Mouse (Mus musculus) CH12.LX (cell line): ENCODE data around the gene Zc3h8. TPM values are rescaled to one million over a fixed set of nuclear protein-coding genes. Genes with fewer than 3 reads are reported as not detected.

Experiments used
- DNase-seq: peaks from one replicate; pipeline ENCODE4 v3.0.0-alpha.2; 2013; ENCODE audit errors: extremely low read depth
- H3K27ac ChIP-seq: 2 replicates; pipeline ENCODE4 v1.5.1; 2012; ENCODE audit warnings: low read depth, mild to moderate bottlenecking, control low read depth, moderate library complexity; ENCODE audit not compliant: insufficient read depth
- H3K27me3 ChIP-seq: replicated peaks from 2 replicates; pipeline ENCODE3; 2012; ENCODE audit warnings: inconsistent platforms
- H3K36me3 ChIP-seq, 2 experiments: replicated peaks in 1 of 2; 2 replicates each; pipeline versions ENCODE3 to v1.6.1; 2012; ENCODE audit warnings: inconsistent platforms in 1 of 2, low read length in 1 of 2, mild to moderate bottlenecking in 1 of 2, mixed read lengths in 1 of 2, moderate library complexity in 1 of 2; ENCODE audit not compliant: control insufficient read depth in 1 of 2, insufficient read depth in 1 of 2
- H3K4me1 ChIP-seq, 2 experiments: 2 replicates each; pipeline ENCODE4 v1.6.1; 2012; ENCODE audit warnings: inconsistent platforms in 1 of 2, moderate library complexity in 1 of 2; ENCODE audit not compliant: insufficient read depth in 2 of 2, control insufficient read depth in 1 of 2
- H3K4me2 ChIP-seq: 2 replicates; pipeline ENCODE4 v1.6.1; 2012; ENCODE audit warnings: low read depth, mild to moderate bottlenecking, control low read depth; ENCODE audit not compliant: poor library complexity, insufficient read depth, severe bottlenecking
- H3K4me3 ChIP-seq, 3 experiments: fragments of 150-350 bp in 1 of 3; sonication (generic) in 1 of 3; replicated peaks in 1 of 3; 2 replicates each; pipeline versions ENCODE3 to v1.5.1; 2011 to 2012; ENCODE audit warnings: low read depth in 2 of 3, low read length in 2 of 3, mild to moderate bottlenecking in 2 of 3, moderate library complexity in 2 of 3, control low read depth in 1 of 3, improper control_type of control experiment in 1 of 3, inconsistent platforms in 1 of 3, mixed read lengths in 1 of 3; ENCODE audit not compliant: poor library complexity in 1 of 3
- H3K79me2 ChIP-seq: replicated peaks from 2 replicates; pipeline ENCODE4 v1.6.1; 2012; ENCODE audit warnings: mild to moderate bottlenecking, moderate library complexity; ENCODE audit not compliant: control insufficient read depth, poor library complexity, insufficient read depth, severe bottlenecking; ENCODE audit errors: extremely low read depth
- H3K9ac ChIP-seq: 2 replicates; pipeline ENCODE4 v1.6.1; 2012; ENCODE audit warnings: low read depth, mild to moderate bottlenecking, control low read depth, moderate library complexity; ENCODE audit not compliant: insufficient read depth
- H3K9me3 ChIP-seq: replicated peaks from 2 replicates; pipeline ENCODE3; 2012; ENCODE audit warnings: low read length, inconsistent platforms, mixed read lengths
- CTCF ChIP-seq, 2 experiments: IDR thresholded peaks in 1 of 2; conservative IDR thresholded peaks in 1 of 2; 2 replicates each; pipeline ENCODE4 v1.5.1; 2011 to 2012; ENCODE audit warnings: low read depth in 2 of 2, low read length in 2 of 2, improper control_type of control experiment in 1 of 2, inconsistent platforms in 1 of 2, mild to moderate bottlenecking in 1 of 2, moderate library complexity in 1 of 2
- E2F4 ChIP-seq: IDR thresholded peaks from 2 replicates; pipeline ENCODE4 v1.6.1; 2011; ENCODE audit warnings: low read depth, low read length, improper control_type of control experiment; ENCODE audit not compliant: insufficient replicate concordance
- ETS1 ChIP-seq: conservative IDR thresholded peaks from 2 replicates; pipeline ENCODE4 v1.6.1; 2012; ENCODE audit warnings: low read depth, mild to moderate bottlenecking, inconsistent platforms, low read length, improper control_type of control experiment, moderate library complexity
- GABPA ChIP-seq: IDR thresholded peaks from 2 replicates; pipeline ENCODE4 v1.6.1; 2012; ENCODE audit warnings: low read depth, low read length, improper control_type of control experiment, inconsistent platforms; ENCODE audit not compliant: insufficient replicate concordance
- JUN ChIP-seq: IDR thresholded peaks from 2 replicates; pipeline ENCODE4 v1.6.1; 2011; ENCODE audit warnings: low read depth, mild to moderate bottlenecking, low read length, improper control_type of control experiment, moderate library complexity; ENCODE audit not compliant: insufficient read depth
- JUND ChIP-seq: conservative IDR thresholded peaks from 2 replicates; pipeline ENCODE4 v1.6.1; 2011; ENCODE audit warnings: low read depth, low read length, improper control_type of control experiment
- MAZ ChIP-seq: IDR thresholded peaks from 2 replicates; pipeline ENCODE4 v1.6.1; 2012; ENCODE audit warnings: low read depth, mild to moderate bottlenecking, inconsistent platforms, low read length, improper control_type of control experiment, moderate library complexity
- NELFE ChIP-seq: IDR thresholded peaks from 2 replicates; pipeline ENCODE4 v1.6.1; 2011; ENCODE audit warnings: low read depth, low read length, improper control_type of control experiment
- NRF1 ChIP-seq: IDR thresholded peaks from 2 replicates; pipeline ENCODE4 v1.6.1; 2014; ENCODE audit warnings: low read depth, mild to moderate bottlenecking, inconsistent platforms, low read length, improper control_type of control experiment, moderate library complexity
- PAX5 ChIP-seq: IDR thresholded peaks from 2 replicates; pipeline ENCODE4 v1.6.1; 2012; ENCODE audit warnings: low read length, inconsistent platforms, mixed read lengths
- POLR2A ChIP-seq: IDR thresholded peaks from 2 replicates; pipeline ENCODE4 v1.6.1; 2011; ENCODE audit warnings: low read depth, mild to moderate bottlenecking, improper control_type of control experiment, low read length
- SIN3A ChIP-seq: IDR thresholded peaks from 2 replicates; pipeline ENCODE4 v1.6.1; 2012; ENCODE audit warnings: low read length, improper control_type of control experiment, inconsistent platforms
- ZMIZ1 ChIP-seq: IDR thresholded peaks from 2 replicates; pipeline ENCODE4 v1.6.1; 2012; ENCODE audit warnings: low read depth, mild to moderate bottlenecking, inconsistent platforms, low read length, improper control_type of control experiment
- ZNF384 ChIP-seq: IDR thresholded peaks from 2 replicates; pipeline ENCODE4 v1.6.1; 2012; ENCODE audit warnings: low read depth, low read length, improper control_type of control experiment, inconsistent platforms
- dilution Hi-C: fragments of 300-500 bp; cut with MboI; formaldehyde crosslinking; loops from 2 replicates; pipeline ENCODE4 v1.14.3; 2020; ENCODE audit warnings: low sequenced_read_pairs; ENCODE audit not compliant: extremely low pct_unique_long_range_greater_than_20kb, extremely low pct_ligation_motif_present
- in situ Hi-C: fragments of 300-500 bp; cut with MboI; formaldehyde crosslinking; loops from 3 replicates; pipeline ENCODE4 v1.14.3; 2019; ENCODE audit warnings: low sequenced_read_pairs, low pct_ligation_motif_present, low pct_unique_long_range_greater_than_20kb, mixed read lengths
- polyA plus RNA-seq: library from polyadenylated mRNA; unstranded; fragments of >175 nt; gene quantifications from 2 replicates; pipeline ENCODE4 v1.2.1, GENCODE M21; 2012; ENCODE audit warnings: low read depth; ENCODE audit not compliant: insufficient read length
- total RNA-seq, 2 experiments: library from RNA; depleted of rRNA; stranded (reverse); fragments of 300-350 nt in 1 of 2; fragments of >200 nt in 1 of 2; gene quantifications; 2 replicates each; pipeline ENCODE4 v1.2.3; 2012 to 2014

Gene Zc3h8
- total and polyA plus RNA-seq, 3 experiments = 8.1 to 15.2 (median 11.7) TPM

DNA sequence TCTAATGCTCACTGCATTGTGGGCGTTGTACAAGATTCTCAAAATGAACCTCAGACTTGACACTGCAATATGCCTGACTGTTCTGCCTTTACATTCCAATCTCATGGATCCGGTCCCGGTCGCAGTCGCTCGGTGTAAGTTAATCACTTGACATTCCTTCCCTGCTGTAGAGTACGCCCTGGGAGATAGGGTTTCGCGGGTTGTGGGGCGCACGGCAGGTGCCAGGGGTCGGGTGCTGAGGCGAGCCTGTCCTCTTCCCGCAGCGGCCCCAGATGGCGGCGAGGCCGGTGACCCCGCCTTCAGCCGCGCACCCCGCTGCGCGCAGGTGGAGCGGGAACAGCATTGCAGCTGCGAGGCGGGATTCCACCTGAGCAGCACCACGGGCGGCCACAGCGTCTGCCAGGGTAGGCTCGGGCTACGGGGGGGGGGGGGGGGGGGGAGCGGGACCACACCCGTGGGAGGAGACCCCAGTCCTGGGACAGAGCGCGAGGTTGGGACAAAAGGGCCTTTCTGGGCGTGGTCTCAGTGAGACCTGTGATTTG is 51.6 kb downstream of the Zc3h8 start:
- Histone ChIP-seq H3K4me2 (no peak overlapping the region), H3K79me2 (no peaks in the 10 kb centered on the region), H3K27ac (no peak overlapping the region), H3K36me3 (no peaks in the 10 kb centered on the region), H3K27me3 (no peaks in the 10 kb centered on the region), H3K4me3 (no peak overlapping the region), H3K4me1 (no peaks in the 10 kb centered on the region), H3K9ac (no peak overlapping the region), H3K9me3 (no peaks in the 10 kb centered on the region)
- DNase-seq = no peak
- dilution Hi-C loops (no loop called here), in situ Hi-C loops (no loop called here)
- no peak for TF ChIP-seq JUN
- TF ChIP-seq PAX5 = no peak
- TF ChIP-seq ZNF384 = no peak
- TF ChIP-seq POLR2A = no peak
- no peak for TF ChIP-seq ETS1
- no peak for TF ChIP-seq SIN3A
- TF ChIP-seq MAZ = no peak
- no peak for TF ChIP-seq NELFE

DNA sequence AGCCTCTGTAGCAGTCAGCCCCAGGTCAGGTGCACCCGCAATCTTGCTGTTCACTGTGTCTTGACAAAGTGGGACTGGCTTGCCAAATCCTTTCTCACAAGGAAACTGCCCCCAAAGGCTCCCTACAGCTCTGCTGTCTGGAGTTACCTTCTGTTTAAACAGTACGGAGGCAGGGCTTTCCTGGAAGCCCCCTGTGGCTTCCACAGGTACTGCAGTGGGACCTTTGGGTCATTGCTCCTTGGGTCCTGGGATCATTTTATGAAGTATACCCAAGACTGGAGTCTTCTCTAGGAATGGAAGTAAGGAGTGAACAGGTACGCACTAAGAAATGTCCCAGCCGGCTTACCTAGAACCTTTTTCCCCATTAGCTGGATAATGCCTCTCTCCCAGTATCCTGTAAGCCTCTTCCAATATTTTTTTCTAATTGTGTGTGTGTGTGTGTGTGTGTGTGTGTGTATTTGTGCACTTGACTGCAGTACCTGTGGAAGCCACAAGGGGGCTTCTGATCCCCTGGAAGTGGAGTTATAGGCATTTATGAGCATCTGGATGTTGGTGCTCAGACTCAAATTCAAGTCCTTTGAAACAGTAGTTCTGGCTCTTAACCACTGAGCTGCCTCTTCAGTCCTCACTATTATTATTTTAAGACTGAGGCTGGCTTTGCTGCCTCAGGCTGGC is 53.1 kb downstream of the Zc3h8 start:
- in situ Hi-C loops (no loop called here), dilution Hi-C loops (no loop called here)
- no peak overlapping the region for H3K9ac ChIP-seq
- no peak overlapping the region for H3K27ac ChIP-seq
- H3K4me1 ChIP-seq = no peaks in the 10 kb centered on the region
- no peaks in the 10 kb centered on the region for H3K79me2 ChIP-seq
- H3K9me3 ChIP-seq = no peaks in the 10 kb centered on the region
- no peak overlapping the region for H3K4me3 ChIP-seq
- no peaks in the 10 kb centered on the region for H3K36me3 ChIP-seq
- H3K4me2 ChIP-seq = no peak overlapping the region
- TF ChIP-seq NRF1 = no peak
- no peak for TF ChIP-seq GABPA
- TF ChIP-seq JUND = no peak
- no peak for TF ChIP-seq E2F4
- TF ChIP-seq CTCF (conservative IDR thresholded peaks at IDR 0.05 in 1 of 2, IDR thresholded peaks at IDR 0.05 in 1 of 2; ENCODE audit: low read depth in 2 of 2, low read length in 2 of 2) = peak; percentile 33 to 40; a peak in 3 of 4 replicates
- no peak for TF ChIP-seq ZMIZ1
- TF ChIP-seq, all 38 proteins: peak for 1
- no peak for DNase-seq
- H3K27me3 ChIP-seq = no peaks in the 10 kb centered on the region
